Mouse (Mus musculus) liver, adult 2 months (tissue): ENCODE results near the gene Zmiz1. TPM values are rescaled to one million over a fixed set of nuclear protein-coding genes. Genes with fewer than 3 reads are reported as not detected.
A peak's percentile ranks its signal among the peaks of the same experiment; 100 is the strongest.

Experiments
- DNase-seq: peaks from one replicate; pipeline ENCODE4 v3.0.0-alpha.2; 2011; ENCODE audit warnings: low read depth, low spot score; ENCODE audit errors: extremely low read depth
- H3K27ac ChIP-seq: fragments of 200-500 bp; replicated peaks from 2 replicates; pipeline ENCODE4 v1.5.1; 2012; ENCODE audit warnings: low read depth, mild to moderate bottlenecking, control low read depth, inconsistent platforms, low read length; ENCODE audit not compliant: insufficient read depth
- H3K27me3 ChIP-seq: fragments of 200-500 bp; 2 replicates; pipeline ENCODE4 v1.6.1; 2012; ENCODE audit warnings: mild to moderate bottlenecking, moderate library complexity, low read length, inconsistent platforms; ENCODE audit not compliant: control insufficient read depth, insufficient read depth
- H3K36me3 ChIP-seq: fragments of 200-500 bp; 2 replicates; pipeline ENCODE4 v1.6.1; 2012; ENCODE audit warnings: low read length, inconsistent platforms; ENCODE audit not compliant: control insufficient read depth, insufficient read depth
- H3K4me1 ChIP-seq: fragments of 200-500 bp; 2 replicates; pipeline ENCODE4 v1.6.1; 2011; ENCODE audit warnings: low read length; ENCODE audit not compliant: control insufficient read depth, insufficient read depth
- H3K4me3 ChIP-seq: fragments of 200-500 bp; 2 replicates; pipeline ENCODE4 v1.5.1; 2011; ENCODE audit warnings: low read depth, mild to moderate bottlenecking, control low read depth, low read length, moderate library complexity; ENCODE audit not compliant: insufficient read depth
- H3K79me2 ChIP-seq: fragments of 200-500 bp; 2 replicates; pipeline ENCODE4 v1.6.1; 2012; ENCODE audit warnings: inconsistent platforms, mild to moderate bottlenecking, low read length, moderate library complexity; ENCODE audit not compliant: control insufficient read depth, insufficient read depth
- H3K9ac ChIP-seq: fragments of 200-500 bp; 2 replicates; pipeline ENCODE4 v1.6.1; 2012; ENCODE audit warnings: low read depth, mild to moderate bottlenecking, control low read depth, inconsistent platforms, low read length
- CTCF ChIP-seq: fragments of 200-500 bp; IDR thresholded peaks from 2 replicates; pipeline ENCODE4 v1.5.1; 2011; ENCODE audit warnings: low read depth, low read length, control low read depth
- POLR2A ChIP-seq: fragments of 200-500 bp; IDR thresholded peaks from 2 replicates; pipeline ENCODE4 v1.6.1; 2011; ENCODE audit warnings: low read length, control low read depth; ENCODE audit not compliant: insufficient read depth; ENCODE audit errors: extremely low read depth
- WGBS: fragments of 180-500 bp; shearing (Covaris S2); methylation state at CpG from one replicate; pipeline ENCODE4 v1.1.7; 2018; 5-methylcytosine and 5-hydroxymethylcytosine counted together
- polyA plus RNA-seq: library from polyadenylated mRNA; depleted of rRNA; stranded (reverse); fragments of >200 nt; gene quantifications from 2 replicates; pipeline ENCODE4 v1.2.3, GENCODE M21; 2012
- total RNA-seq: library from RNA; depleted of rRNA; stranded (reverse); fragments of >200 nt; gene quantifications from 2 replicates; pipeline ENCODE4 v1.2.3, GENCODE M21; 2014

Gene Zmiz1
- total and polyA plus RNA-seq, 2 experiments = 5.3 to 10.2 TPM

DNA sequence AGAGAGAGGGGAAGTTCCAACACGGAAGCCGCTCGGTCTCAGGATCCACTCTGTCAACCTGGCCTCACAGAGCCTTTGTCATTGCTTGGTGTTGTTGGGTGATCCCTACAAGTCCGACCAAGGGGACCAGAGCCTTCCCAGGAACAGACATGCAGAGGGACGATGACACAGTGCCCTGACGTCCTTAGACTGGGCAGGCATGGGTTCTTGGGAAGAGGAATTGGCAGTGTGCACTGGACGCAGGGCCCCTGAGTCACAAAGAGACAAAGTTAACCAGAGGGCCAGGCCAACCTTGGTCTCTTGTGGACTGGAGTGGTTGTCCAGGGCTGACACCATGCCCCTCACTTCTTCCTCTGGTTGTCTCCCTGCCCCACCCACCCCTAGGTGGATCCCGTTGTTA lies 67.9 kb downstream of the Zmiz1 start:
- no peaks in the 10 kb centered on the region for H3K36me3 ChIP-seq
- no peak overlapping the region for H3K9ac ChIP-seq
- TF ChIP-seq CTCF (no peak), POLR2A (no peak)
- no peaks in the 10 kb centered on the region for H3K27me3 ChIP-seq
- peaks cover 13% of the 10 kb centered on the region for H3K79me2 ChIP-seq
- no peak overlapping the region for H3K4me3 ChIP-seq
- peak overlapping the region; percentile 37 for H3K27ac ChIP-seq
- WGBS = 57% methylated on average over 8 of the region's 8 CpGs
- H3K4me1 ChIP-seq = peaks cover 46% of the 10 kb centered on the region
- no peak for DNase-seq

DNA sequence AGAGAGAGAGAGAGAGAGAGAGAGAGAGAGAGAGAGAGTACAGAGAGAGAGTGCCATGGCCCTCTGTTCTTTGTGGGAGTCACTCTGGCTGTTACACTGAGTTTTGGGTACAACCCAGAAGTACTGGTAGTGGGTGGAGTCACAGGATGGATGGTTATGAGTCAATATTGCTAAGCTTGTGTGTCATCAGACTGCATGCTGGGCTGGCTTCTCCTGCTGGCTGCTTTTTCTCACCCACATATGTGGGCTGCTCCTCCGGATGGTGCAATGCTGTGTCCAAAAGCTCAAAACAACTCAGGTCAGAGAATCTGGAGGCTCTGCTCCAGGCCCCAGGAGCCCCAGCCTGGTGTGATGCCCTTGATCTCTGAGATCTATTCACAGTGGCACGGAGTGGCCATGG lies 68.3 kb downstream of the Zmiz1 start:
- TF ChIP-seq CTCF (no peak), POLR2A (no peak)
- no peaks in the 10 kb centered on the region for H3K27me3 ChIP-seq
- 0 out of 2 replicates have a peak overlapping the region, but pooled peaks have one; percentile 10 for H3K9ac ChIP-seq
- peaks cover 13% of the 10 kb centered on the region for H3K79me2 ChIP-seq
- no peak overlapping the region for H3K4me3 ChIP-seq
- peak overlapping the region; percentile 69 for H3K27ac ChIP-seq
- peak; percentile 90 for DNase-seq
- peaks cover 46% of the 10 kb centered on the region for H3K4me1 ChIP-seq
- H3K36me3 ChIP-seq = no peaks in the 10 kb centered on the region
- WGBS = 20% methylated on average over 2 of the region's 2 CpGs

DNA sequence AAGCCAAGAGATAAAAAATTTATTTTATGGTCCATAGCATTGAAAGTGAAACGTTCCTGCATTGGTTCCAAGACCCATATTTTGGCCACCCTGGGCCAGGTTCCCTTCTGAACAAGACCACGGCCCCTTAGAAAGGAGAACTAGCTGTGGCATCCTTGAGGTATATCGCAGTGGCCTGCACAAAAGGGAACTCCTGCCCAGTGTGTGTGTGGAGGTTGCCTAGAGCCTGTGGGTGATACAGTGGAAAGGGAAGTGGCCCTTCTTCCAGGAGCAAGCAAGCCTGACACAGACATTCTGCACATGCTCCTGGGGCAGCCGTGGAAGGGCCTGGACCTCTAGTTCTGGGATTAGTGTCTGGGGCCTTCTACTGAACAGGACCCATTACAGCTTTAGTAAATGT lies 71.4 kb downstream of the Zmiz1 start:
- H3K4me3 ChIP-seq = no peak overlapping the region
- TF ChIP-seq CTCF (no peak), POLR2A (no peak)
- H3K36me3 ChIP-seq = no peaks in the 10 kb centered on the region
- DNase-seq = no peak
- no peaks in the 10 kb centered on the region for H3K27me3 ChIP-seq
- H3K27ac ChIP-seq = no peak overlapping the region
- H3K79me2 ChIP-seq = peaks cover 16% of the 10 kb centered on the region
- peaks cover 40% of the 10 kb centered on the region for H3K4me1 ChIP-seq
- H3K9ac ChIP-seq = no peak overlapping the region
- 85% methylated on average over 4 of the region's 4 CpGs for WGBS

DNA sequence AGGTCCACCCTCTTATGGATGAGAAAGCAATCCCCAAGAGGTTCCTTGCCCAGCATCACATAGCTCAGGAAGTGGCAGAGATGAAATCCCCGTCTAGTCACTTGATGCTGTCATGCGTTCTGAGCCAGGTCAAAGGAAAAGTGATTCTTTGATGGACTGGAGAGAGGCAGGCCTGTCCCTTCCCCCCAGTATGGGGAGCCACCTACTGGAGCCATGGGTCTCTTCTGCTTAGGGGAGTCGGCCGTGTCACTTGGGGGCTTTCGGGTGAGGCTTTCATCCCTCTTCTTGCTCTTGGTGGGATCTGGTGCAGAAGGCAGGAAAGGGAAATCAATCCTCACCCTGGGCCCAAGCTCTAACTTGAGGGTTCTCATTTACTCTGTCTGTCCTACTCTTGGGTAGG lies 71.8 kb downstream of the Zmiz1 start:
- H3K4me1 ChIP-seq = peaks cover 40% of the 10 kb centered on the region
- no peak overlapping the region for H3K4me3 ChIP-seq
- no peak for DNase-seq
- H3K9ac ChIP-seq = no peak overlapping the region
- H3K27ac ChIP-seq = no peak overlapping the region
- peaks cover 20% of the 10 kb centered on the region for H3K79me2 ChIP-seq
- WGBS = 85% methylated on average over 5 of the region's 5 CpGs
- no peaks in the 10 kb centered on the region for H3K36me3 ChIP-seq
- TF ChIP-seq POLR2A (no peak), CTCF (no peak)
- H3K27me3 ChIP-seq = no peaks in the 10 kb centered on the region

DNA sequence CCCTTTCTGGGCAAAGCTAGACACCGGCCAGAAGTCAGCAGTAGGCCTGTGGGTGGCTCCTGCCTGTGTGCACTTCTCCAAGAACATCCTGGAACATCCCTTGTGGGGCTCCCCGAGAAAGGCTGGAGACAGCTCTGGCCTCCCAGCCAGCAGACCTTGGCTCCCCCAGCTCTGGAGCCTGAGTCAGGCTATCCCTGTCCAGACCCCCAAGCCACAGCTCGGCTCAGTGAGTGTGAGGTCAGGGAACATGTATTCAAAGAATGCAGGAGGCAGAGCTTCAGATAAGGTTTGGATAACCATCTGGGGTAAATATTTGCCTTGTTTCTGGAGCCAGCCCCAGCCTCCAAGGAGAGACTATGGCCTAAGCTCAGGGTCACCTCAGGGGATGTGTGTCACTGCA lies 74.0 kb downstream of the Zmiz1 start:
- Histone ChIP-seq H3K27ac (peak overlapping the region; percentile 25), H3K4me1 (peaks cover 40% of the 10 kb centered on the region)
- DNase-seq = peak; percentile 85

DNA sequence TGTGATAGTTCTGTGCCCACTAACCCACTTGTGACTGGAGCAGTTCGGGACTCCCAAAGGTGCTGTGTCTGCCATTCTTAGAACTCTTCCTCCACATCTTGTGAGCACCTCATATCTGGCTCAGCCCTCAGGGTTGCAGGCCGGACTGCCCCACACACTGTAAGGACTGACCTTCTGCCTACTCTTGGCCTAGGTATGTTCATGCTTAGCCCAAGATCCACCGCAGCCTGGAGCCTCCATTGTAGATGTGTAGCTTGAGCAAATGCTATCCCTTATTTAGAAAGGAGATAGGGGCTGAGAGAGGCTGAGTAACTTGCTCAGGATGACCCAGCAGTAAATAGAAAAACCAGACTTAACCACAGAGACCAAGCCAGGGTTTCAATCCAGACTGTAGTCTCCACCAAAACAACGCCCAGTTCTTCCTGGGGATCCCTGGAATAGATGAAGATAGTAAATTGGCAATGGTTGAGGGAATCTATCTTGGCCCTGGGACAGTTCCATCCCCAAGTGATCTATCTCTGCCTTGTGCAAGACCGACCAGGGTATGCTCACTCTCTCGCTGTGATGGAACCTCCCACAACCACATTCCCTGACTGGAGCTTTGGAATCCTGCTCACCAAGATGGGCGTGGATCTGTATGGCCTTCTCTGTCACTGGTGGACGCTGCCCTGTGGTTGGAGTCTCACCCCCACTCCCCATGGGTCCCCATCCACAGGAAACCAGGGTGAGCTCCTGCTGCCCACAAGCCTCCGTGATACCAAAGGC lies 74.8 kb downstream of the Zmiz1 start:
- Histone ChIP-seq H3K79me2 (peaks cover 13% of the 10 kb centered on the region; the same call in 1 of the 2 replicates), H3K9ac (no peak overlapping the region), H3K4me1 (peaks cover 46% of the 10 kb centered on the region), H3K4me3 (no peak overlapping the region), H3K27me3 (no peaks in the 10 kb centered on the region), H3K36me3 (no peaks in the 10 kb centered on the region), H3K27ac (peak overlapping the region; percentile 51)
- WGBS = 28% methylated on average over 9 of the region's 9 CpGs
- peak; percentile 78 for DNase-seq
- no peak for TF ChIP-seq CTCF
- TF ChIP-seq POLR2A = no peak

More for the DNA sequence above, 74.0 kb downstream of the Zmiz1 start:
- Histone ChIP-seq H3K4me3 (no peak overlapping the region), H3K9ac (no peak overlapping the region), H3K36me3 (no peaks in the 10 kb centered on the region), H3K79me2 (peaks cover 16% of the 10 kb centered on the region), H3K27me3 (no peaks in the 10 kb centered on the region)
- 16% methylated on average over 3 of the region's 3 CpGs for WGBS
- TF ChIP-seq CTCF (no peak), POLR2A (no peak)
